Mouse (Mus musculus) hindbrain, embryonic 13.5 days (tissue): ENCODE data around the gene Mkrn2os. TPM values are rescaled to one million over a fixed set of nuclear protein-coding genes. Genes with fewer than 3 reads are reported as not detected.

ENCODE experiments used
- ATAC-seq: fragments of 200-750 bp; cut with Nextera tagmentation; 2 replicates; pipeline ENCODE4 v1.8.0; 2017; ENCODE audit warnings: moderate TSS enrichment; ENCODE audit not compliant: low FRiP score
- H3K27ac ChIP-seq: fragments of 300-500 bp; sonication (generic); 2 replicates; pipeline ENCODE4 v1.5.1; 2015; ENCODE audit warnings: inconsistent platforms, mild to moderate bottlenecking, moderate library complexity
- H3K27me3 ChIP-seq: fragments of 300-500 bp; sonication (generic); 2 replicates; pipeline ENCODE4 v1.6.1; 2015; ENCODE audit warnings: mild to moderate bottlenecking, inconsistent platforms
- H3K36me3 ChIP-seq: fragments of 300-500 bp; sonication (generic); 2 replicates; pipeline ENCODE4 v1.6.1; 2015; ENCODE audit warnings: mild to moderate bottlenecking, inconsistent platforms
- H3K4me1 ChIP-seq: fragments of 300-500 bp; sonication (generic); replicated peaks from 2 replicates; pipeline ENCODE4 v1.6.1; 2015; ENCODE audit warnings: inconsistent platforms
- H3K4me2 ChIP-seq: fragments of 300-500 bp; sonication (generic); 2 replicates; pipeline ENCODE4 v1.6.1; 2015; ENCODE audit warnings: inconsistent platforms, mild to moderate bottlenecking, moderate library complexity
- H3K4me3 ChIP-seq: fragments of 300-500 bp; sonication (generic); 2 replicates; pipeline ENCODE4 v1.5.1; 2015; ENCODE audit warnings: mild to moderate bottlenecking, inconsistent platforms
- H3K9ac ChIP-seq: fragments of 300-500 bp; sonication (generic); 2 replicates; pipeline ENCODE4 v1.6.1; 2015; ENCODE audit warnings: mild to moderate bottlenecking, inconsistent platforms
- H3K9me3 ChIP-seq: fragments of 300-500 bp; sonication (generic); 2 replicates; pipeline ENCODE4 v1.6.1; 2016; ENCODE audit warnings: inconsistent platforms
- WGBS: fragments of 180-500 bp; shearing (Covaris S2); methylation state at CpG from one replicate; pipeline ENCODE4 v1.1.7; 2015; 5-methylcytosine and 5-hydroxymethylcytosine counted together
- polyA plus RNA-seq: library from polyadenylated mRNA; unstranded; fragments of >200 nt; fragmentation: Nextera tagmentation; extraction: Ambion mirVana; gene quantifications from 2 replicates; pipeline ENCODE4 v1.2.1, GENCODE M21; 2015

Mkrn2os gene
- polyA plus RNA-seq, 1 experiment from 2014 or later = 0.26 TPM

DNA sequence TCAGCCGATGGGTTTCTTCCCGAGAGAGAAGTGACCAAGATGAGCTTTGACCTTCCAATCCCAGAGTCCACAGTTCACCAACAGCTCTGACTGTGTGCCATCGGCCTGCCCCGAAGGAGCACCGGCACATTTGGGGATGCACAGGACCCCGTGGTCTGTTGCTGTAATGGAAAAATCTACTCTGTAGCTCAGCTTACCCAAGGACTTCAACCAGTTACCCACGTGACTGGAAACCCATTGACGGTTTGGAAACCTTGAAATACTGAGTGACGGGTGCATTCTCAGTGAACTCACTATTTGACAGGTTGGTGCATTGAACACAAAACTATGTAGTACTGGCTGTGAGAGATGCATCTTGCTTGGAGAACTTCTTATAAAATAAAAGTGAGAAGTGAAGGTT is 14.4 kb downstream of the Mkrn2os start:
- Histone ChIP-seq H3K4me1 (no peaks in the 10 kb centered on the region), H3K9me3 (no peaks in the 10 kb centered on the region), H3K36me3 (peaks cover 86% of the 10 kb centered on the region), H3K4me3 (no peak overlapping the region), H3K27me3 (no peaks in the 10 kb centered on the region), H3K27ac (no peak overlapping the region), H3K9ac (no peak overlapping the region), H3K4me2 (no peak overlapping the region)
- 93% methylated on average over 9 of the region's 9 CpGs for WGBS
- no peak for ATAC-seq

DNA sequence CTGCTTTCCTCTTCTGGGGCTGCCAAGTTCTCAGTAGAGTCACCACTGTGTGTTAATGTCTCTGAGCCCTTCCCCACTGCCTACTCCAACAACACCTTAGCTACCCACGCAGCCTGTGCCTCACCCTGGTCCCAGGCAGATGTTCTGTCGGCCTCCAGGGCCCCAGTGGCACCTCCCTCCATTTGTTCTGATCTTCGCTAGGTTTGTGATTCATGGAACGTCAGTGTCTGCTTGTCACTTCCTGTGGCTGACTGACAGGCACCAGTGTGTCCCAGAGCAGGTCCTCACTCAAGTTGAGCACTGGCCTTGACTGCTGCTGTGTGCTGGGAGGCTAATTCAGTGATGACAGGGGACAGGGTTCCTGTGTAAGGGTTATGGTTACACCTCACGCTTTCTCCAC is 15.0 kb downstream of the Mkrn2os start:
- H3K9me3 ChIP-seq = no peaks in the 10 kb centered on the region
- peaks cover 91% of the 10 kb centered on the region for H3K36me3 ChIP-seq
- no peak overlapping the region for H3K4me3 ChIP-seq
- ATAC-seq = no peak
- no peaks in the 10 kb centered on the region for H3K27me3 ChIP-seq
- 88% methylated on average over 5 of the region's 5 CpGs for WGBS
- no peak overlapping the region for H3K4me2 ChIP-seq
- no peak overlapping the region for H3K27ac ChIP-seq
- H3K9ac ChIP-seq = no peak overlapping the region
- H3K4me1 ChIP-seq = no peaks in the 10 kb centered on the region

DNA sequence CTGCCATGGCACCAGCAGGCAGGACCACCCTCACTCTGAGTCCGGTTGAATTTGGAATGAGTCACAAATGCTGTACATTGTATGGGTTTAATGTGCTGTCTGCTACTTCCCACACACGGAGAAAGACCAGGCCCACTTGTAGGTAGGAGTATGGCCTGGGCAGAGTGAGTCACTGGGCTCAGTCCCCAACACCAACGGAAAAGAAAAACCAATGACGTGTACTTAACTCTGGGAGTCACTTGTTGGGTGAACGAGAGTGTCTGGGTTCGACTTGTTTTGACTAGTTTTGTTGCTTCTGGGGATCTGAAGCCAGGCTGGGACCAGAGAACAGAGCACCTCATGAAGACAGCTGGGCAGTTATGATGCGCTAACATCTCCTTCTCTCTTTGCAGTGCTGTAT is 18.2 kb downstream of the Mkrn2os start:
- Histone ChIP-seq H3K4me1 (no peaks in the 10 kb centered on the region), H3K36me3 (peaks cover 98% of the 10 kb centered on the region), H3K9me3 (no peaks in the 10 kb centered on the region), H3K27me3 (no peaks in the 10 kb centered on the region), H3K4me3 (no peak overlapping the region), H3K9ac (no peak overlapping the region), H3K27ac (no peak overlapping the region), H3K4me2 (no peak overlapping the region)
- no peak for ATAC-seq
- WGBS = 93% methylated on average over 7 of the region's 7 CpGs

DNA sequence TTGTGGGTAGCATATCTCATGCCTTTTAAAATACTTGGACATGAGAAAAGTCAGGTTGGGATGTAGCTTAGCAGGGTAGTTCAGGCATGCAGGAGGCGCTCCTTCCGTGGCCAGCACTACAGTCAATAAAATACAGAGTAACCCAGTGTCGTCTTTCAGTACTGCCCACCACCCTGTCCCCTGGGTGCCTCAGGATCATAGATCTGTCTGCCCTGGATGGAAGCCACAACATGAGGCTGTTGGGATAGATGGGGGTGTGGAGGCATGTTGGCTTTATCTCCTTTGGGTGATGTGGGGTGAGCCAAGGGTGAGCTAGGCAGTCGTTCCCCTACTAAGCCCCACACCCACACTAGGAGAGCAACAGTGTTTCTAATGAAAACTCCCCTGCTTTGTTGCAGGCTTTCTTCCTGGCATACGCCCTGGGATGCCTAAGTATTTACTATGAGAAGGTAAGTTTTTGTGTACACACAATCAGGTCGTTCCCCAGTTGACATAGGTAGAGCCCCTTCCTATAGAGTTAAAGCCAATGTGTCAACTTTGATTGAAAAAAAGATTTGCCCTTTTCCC is 26.8 kb downstream of the Mkrn2os start:
- H3K27me3 ChIP-seq = no peaks in the 10 kb centered on the region
- WGBS = 94% methylated on average over 6 of the region's 6 CpGs
- no peak for ATAC-seq
- no peak overlapping the region for H3K9ac ChIP-seq
- H3K36me3 ChIP-seq = peaks cover 90% of the 10 kb centered on the region
- H3K4me1 ChIP-seq = no peaks in the 10 kb centered on the region
- H3K4me2 ChIP-seq = no peak overlapping the region
- H3K27ac ChIP-seq = no peak overlapping the region
- H3K9me3 ChIP-seq = no peaks in the 10 kb centered on the region
- no peak overlapping the region for H3K4me3 ChIP-seq

DNA sequence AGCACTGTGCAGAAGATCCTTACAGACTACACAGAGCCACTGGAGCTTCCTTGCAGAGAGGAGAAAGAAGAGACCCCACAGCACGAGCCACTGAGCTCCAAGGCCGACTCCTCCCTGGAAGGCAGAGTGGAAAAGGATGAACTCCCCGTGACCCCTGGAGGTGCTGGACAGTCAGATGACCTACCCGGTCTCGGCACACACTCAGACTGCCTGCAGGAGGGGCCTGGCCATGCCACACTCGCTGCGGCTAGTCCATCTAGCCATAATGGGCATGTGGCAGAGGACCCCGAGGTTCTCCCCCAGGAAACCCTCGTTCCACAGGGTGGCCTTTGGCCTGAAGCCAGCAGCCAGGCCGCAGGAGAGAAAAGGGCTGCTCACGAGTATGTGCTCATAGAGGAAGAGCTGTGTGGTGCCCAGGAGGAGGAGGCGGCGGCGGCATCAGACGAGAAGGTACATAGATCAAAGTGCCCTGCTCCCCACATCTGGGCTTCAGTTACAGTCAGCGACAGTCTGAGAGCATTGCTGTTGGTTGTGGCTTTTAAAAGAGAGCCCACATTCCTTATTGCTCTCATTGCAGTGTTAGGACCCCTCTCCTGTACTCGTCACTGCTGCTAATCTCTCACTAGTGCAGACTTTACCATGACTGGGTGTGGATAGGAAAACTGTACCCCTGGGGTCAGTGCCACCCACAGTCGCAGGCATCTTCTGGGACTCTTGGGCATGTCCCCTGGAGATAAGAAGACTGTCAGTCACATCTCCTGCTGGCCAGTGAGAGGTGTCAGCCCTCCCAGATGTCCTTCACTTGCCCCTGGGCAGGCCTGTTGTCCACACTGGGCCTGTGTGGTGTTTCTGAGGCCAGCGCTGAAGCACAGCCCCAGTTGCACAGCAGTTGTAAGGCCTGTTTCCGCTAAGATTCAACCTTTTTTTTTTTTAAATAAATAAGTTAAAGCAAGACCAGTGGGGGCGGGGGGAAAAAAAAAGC is 32.4 kb downstream of the Mkrn2os start:
- Histone ChIP-seq H3K27ac (no peak overlapping the region), H3K4me1 (no peaks in the 10 kb centered on the region), H3K27me3 (no peaks in the 10 kb centered on the region), H3K4me2 (no peak overlapping the region), H3K9me3 (0 out of 2 replicates have a peak, but pooled peaks cover 3% of the 10 kb centered on the region), H3K4me3 (no peak overlapping the region), H3K36me3 (peaks cover 83% of the 10 kb centered on the region), H3K9ac (no peak overlapping the region)
- ATAC-seq = no peak
- WGBS = 77% methylated on average over 21 of the region's 21 CpGs

DNA sequence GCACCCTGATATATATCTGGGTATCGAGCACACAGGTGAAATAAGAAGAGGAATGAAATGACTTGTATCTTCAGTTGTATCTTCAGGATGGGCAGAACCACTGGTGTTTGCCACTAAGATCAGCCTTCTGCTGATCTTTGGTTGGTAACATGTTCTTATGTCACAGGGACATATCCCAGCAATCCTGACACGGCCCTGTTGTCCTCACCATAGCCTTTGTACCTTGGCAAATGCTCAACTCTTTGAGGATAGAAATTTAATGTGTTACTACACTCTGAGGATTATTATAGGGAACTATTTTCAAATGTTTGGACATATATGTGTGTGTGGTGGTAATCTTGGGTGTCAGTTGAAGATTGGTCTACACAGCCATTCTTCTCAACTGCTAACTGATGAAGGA is 34.2 kb downstream of the Mkrn2os start:
- Histone ChIP-seq H3K27ac (no peak overlapping the region), H3K4me1 (no peaks in the 10 kb centered on the region), H3K4me2 (no peak overlapping the region), H3K4me3 (no peak overlapping the region), H3K36me3 (peaks cover 88% of the 10 kb centered on the region), H3K9ac (no peak overlapping the region), H3K9me3 (0 out of 2 replicates have a peak, but pooled peaks cover 3% of the 10 kb centered on the region), H3K27me3 (no peaks in the 10 kb centered on the region)
- 94% methylated on average over 2 of the region's 2 CpGs for WGBS
- ATAC-seq = no peak

DNA sequence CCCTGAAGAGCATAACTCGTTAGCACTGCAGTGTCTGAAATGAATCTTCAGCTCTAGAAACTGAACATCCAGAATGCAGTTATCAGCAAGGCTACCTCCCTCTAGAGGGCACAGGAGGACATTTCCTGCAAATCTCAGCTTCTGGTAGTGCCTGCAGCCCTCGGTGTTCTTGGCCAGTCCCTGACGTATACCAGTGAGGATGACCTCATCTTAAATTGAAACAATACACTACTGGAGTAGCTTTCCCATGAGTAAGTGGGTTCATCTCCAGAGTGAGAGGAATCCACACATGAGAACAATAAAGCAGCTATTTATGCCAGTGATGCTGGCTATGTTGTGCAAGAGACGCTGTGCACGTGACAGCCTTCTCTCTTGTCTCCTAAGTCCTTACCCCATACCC is 36.9 kb downstream of the Mkrn2os start:
- Histone ChIP-seq H3K27me3 (no peaks in the 10 kb centered on the region), H3K36me3 (peaks cover 84% of the 10 kb centered on the region), H3K9me3 (0 out of 2 replicates have a peak, but pooled peaks cover 3% of the 10 kb centered on the region), H3K9ac (no peak overlapping the region), H3K4me1 (no peaks in the 10 kb centered on the region), H3K27ac (no peak overlapping the region), H3K4me2 (no peak overlapping the region), H3K4me3 (no peak overlapping the region)
- 87% methylated on average over 5 of the region's 5 CpGs for WGBS
- no peak for ATAC-seq

DNA sequence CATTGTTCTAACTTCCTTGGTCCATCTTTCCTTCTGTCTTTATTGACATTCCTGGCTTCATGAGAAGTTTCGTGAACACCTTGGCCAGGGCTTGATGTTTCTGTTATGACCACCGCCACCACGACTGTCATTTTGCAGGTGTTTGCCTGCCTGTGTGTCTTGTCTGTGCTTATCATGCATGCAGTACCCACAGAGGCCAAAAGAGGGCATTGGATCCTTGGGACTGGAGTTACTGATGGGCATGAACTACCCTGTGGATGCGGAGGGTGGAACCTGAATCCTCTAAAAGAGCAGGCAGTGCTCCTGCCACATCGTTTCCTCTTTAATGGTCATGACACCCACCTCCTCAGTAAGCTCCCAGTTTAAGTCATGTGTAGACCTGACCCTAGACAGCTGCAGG is 46.1 kb downstream of the Mkrn2os start:
- no peak overlapping the region for H3K9ac ChIP-seq
- ATAC-seq = no peak

DNA sequence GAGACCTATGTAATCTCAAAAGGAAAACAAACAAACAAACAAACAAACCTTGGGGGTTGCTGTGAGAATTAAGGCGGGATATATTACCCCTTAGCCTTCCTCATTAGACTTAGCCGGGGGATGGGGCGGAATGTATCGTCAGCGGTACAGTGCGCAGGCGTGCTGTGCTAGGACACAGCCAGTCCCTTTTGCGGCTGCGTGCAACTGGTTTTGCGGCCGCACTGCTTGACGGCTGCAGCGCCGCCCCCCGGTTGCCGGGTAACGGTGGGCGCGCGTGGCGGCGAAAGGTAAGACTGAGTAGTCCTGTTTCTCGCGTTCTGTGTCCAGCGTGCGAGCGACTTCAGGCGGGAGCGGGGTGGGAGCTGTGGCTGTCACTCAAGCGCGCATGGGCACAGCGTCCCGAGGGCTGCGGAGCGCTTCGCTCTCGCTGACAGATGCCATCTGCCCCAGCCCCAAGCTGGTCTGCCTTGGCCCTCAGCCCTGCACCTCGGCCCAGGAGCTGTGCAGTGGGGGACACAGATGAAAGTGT is 47.9 kb downstream of the Mkrn2os start, which contains the start of gene Tsen2:
TSS of gene Tsen2 (plus strand) at position 223 of the 529 bp plus-strand sequence.
- Histone ChIP-seq H3K9ac (peak within 1 kb of the TSS; percentile 85), H3K36me3 (peaks cover 17% of the 10 kb centered on the region)
- WGBS = under 1% methylated on average over 38 of the region's 38 CpGs

More for the DNA sequence above, 46.1 kb downstream of the Mkrn2os start:
- H3K27ac ChIP-seq = no peak overlapping the region
- peaks cover 31% of the 10 kb centered on the region for H3K36me3 ChIP-seq
- 93% methylated on average over 5 of the region's 5 CpGs for whole genome bisulfite sequencing
- H3K27me3 ChIP-seq = no peaks in the 10 kb centered on the region
- H3K4me3 ChIP-seq = no peak overlapping the region
- peaks cover 15% of the 10 kb centered on the region for H3K4me1 ChIP-seq
- no peaks in the 10 kb centered on the region for H3K9me3 ChIP-seq
- no peak overlapping the region for H3K4me2 ChIP-seq

DNA sequence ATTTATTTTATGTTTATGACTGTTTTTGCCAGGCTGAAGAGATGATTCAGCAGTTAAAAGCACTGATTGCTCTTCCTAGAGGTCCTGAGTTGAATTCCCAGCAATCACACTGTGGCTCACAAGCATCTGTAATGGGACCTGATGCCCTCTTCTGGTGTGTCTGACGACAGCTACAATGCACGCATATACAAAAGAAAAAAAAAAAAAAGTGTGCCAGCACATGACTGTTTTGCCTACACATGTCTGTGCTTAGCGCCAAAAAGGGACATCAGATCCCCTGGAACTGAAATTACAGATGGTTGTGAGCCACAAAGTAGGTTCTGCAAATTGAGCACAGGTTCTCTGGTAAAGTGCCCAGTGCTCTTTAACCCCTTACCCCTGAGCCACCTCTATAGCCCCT is 50.0 kb downstream of the Mkrn2os start:
- Histone ChIP-seq H3K27ac (no peak overlapping the region), H3K9ac (no peak overlapping the region), H3K4me1 (peaks cover 18% of the 10 kb centered on the region), H3K4me2 (no peak overlapping the region), H3K36me3 (no peaks in the 10 kb centered on the region), H3K4me3 (no peak overlapping the region), H3K9me3 (no peaks in the 10 kb centered on the region), H3K27me3 (no peaks in the 10 kb centered on the region)
- ATAC-seq = no peak
- 84% methylated on average over 3 of the region's 3 CpGs for WGBS

More for the DNA sequence above, 47.9 kb downstream of the Mkrn2os start, which contains the start of gene Tsen2:
- Histone ChIP-seq H3K4me2 (peak within 1 kb of the TSS; percentile 74), H3K27ac (peak within 1 kb of the TSS; percentile 92), H3K9me3 (no peaks in the 10 kb centered on the region), H3K4me1 (peaks cover 15% of the 10 kb centered on the region), H3K27me3 (no peaks in the 10 kb centered on the region), H3K4me3 (peak within 1 kb of the TSS; percentile 74)
- peak; percentile 96 for ATAC-seq

DNA sequence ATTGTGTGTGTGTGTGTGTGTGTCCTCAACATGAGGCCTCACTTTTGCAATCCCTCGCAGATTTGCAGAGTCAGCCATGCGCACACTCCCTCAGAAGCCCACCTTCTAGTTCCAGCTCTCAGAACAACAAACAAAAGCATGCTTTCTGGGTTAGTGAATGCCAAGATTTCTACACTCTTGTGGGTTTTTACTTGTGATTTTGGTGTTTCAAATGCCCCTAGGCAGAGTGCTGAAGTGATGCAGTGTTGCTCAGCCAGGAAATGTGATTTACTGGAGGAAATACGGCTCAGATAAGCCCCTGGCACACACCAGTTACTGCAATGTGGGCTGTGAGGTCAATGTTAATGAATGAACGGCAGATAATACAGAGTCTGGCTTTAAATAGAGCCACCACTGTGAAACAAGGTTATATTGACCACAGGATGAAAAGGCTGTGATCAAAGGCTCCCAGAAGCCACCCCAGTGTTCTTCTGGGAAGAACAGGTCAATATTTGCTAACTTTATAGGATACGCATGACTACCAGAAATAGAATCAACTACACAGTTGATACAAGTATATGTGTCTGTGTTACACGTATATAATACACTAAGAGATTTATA is 50.6 kb downstream of the Mkrn2os start:
- H3K9me3 ChIP-seq = no peaks in the 10 kb centered on the region
- no peak overlapping the region for H3K4me3 ChIP-seq
- H3K27me3 ChIP-seq = no peaks in the 10 kb centered on the region
- H3K27ac ChIP-seq = no peak overlapping the region
- 63% methylated on average over 6 of the region's 6 CpGs for WGBS
- no peak overlapping the region for H3K4me2 ChIP-seq
- no peak for ATAC-seq
- no peaks in the 10 kb centered on the region for H3K36me3 ChIP-seq
- peaks cover 18% of the 10 kb centered on the region for H3K4me1 ChIP-seq
- H3K9ac ChIP-seq = no peak overlapping the region
